Mouse (Mus musculus): ENCODE data around the gene Sbk3. TPM values are rescaled to one million over a fixed set of nuclear protein-coding genes. Genes with fewer than 3 reads are reported as not detected.
A peak's percentile ranks its signal among the peaks of the same experiment; 100 is the strongest.

Gene Sbk3
- polyA plus RNA-seq, 1 experiment from 2014 or later, result 0.84 TPM

GRCm38 (mm10) chr7:4947855-4948254, 23.1 kb downstream of the Sbk3 start:
- H3K9me3 ChIP-seq (replicated peaks; ENCODE audit: control insufficient read depth, low read length), result no peaks in the 10 kb centered on the region
- no peaks in the 10 kb centered on the region for H3K27me3 ChIP-seq (ENCODE audit: control insufficient read depth, insufficient read depth, low read length)
- H3K27ac ChIP-seq (ENCODE audit: low read length), result no peak overlapping the region
- H3K4me3 ChIP-seq (ENCODE audit: low read length), result no peak overlapping the region
- H3K4me2 ChIP-seq (ENCODE audit: low read depth, low read length), result no peak overlapping the region
- peaks cover 6% of the 10 kb centered on the region; the same call in 1 of the 2 replicates for H3K4me1 ChIP-seq (ENCODE audit: control insufficient read depth, insufficient read depth, low read length)
- WGBS, result 38% methylated on average over 2 of the region's 2 CpGs
- H3K9ac ChIP-seq (ENCODE audit: low read length), result no peak overlapping the region
- ATAC-seq (replicated peaks; ENCODE audit: extremely low read depth, insufficient read depth, low FRiP score), result no peak
- H3K36me3 ChIP-seq (ENCODE audit: control insufficient read depth, insufficient read depth), result no peaks in the 10 kb centered on the region

GRCm38 (mm10) chr7:4943223-4943815, 27.6 kb downstream of the Sbk3 start:
- H3K4me2 ChIP-seq (ENCODE audit: low read depth, low read length), result peak overlapping the region; percentile 75
- no peaks in the 10 kb centered on the region for H3K9me3 ChIP-seq (replicated peaks; ENCODE audit: control insufficient read depth, low read length)
- no peaks in the 10 kb centered on the region for H3K27me3 ChIP-seq (ENCODE audit: control insufficient read depth, insufficient read depth, low read length)
- no peak overlapping the region for H3K27ac ChIP-seq (ENCODE audit: low read length)
- H3K4me3 ChIP-seq (ENCODE audit: low read length), result peak overlapping the region; percentile 50
- H3K9ac ChIP-seq (ENCODE audit: low read length), result peak overlapping the region; percentile 65
- H3K4me1 ChIP-seq (ENCODE audit: control insufficient read depth, insufficient read depth, low read length), result 0 out of 2 replicates have a peak, but pooled peaks cover 2% of the 10 kb centered on the region
- WGBS, result 11% methylated on average over 15 of the region's 15 CpGs
- no peaks in the 10 kb centered on the region for H3K36me3 ChIP-seq (ENCODE audit: control insufficient read depth, insufficient read depth)
- ATAC-seq (replicated peaks; ENCODE audit: extremely low read depth, insufficient read depth, low FRiP score), result peak; percentile 87

GRCm38 (mm10) chr7:4942673-4943072, 28.3 kb downstream of the Sbk3 start:
- Histone ChIP-seq H3K36me3 (ENCODE audit: control insufficient read depth, insufficient read depth) (no peaks in the 10 kb centered on the region), H3K9me3 (replicated peaks; ENCODE audit: control insufficient read depth, low read length) (no peaks in the 10 kb centered on the region), H3K27me3 (ENCODE audit: control insufficient read depth, insufficient read depth, low read length) (no peaks in the 10 kb centered on the region), H3K4me3 (ENCODE audit: low read length) (no peak overlapping the region), H3K4me2 (ENCODE audit: low read depth, low read length) (no peak overlapping the region), H3K9ac (ENCODE audit: low read length) (no peak overlapping the region), H3K4me1 (ENCODE audit: control insufficient read depth, insufficient read depth, low read length) (0 out of 2 replicates have a peak, but pooled peaks cover 2% of the 10 kb centered on the region), H3K27ac (ENCODE audit: low read length) (no peak overlapping the region)
- ATAC-seq (replicated peaks; ENCODE audit: extremely low read depth, insufficient read depth, low FRiP score), result no peak
- WGBS, result 43% methylated on average over 5 of the region's 5 CpGs

GRCm38 (mm10) chr7:4940068-4940479, 30.9 kb downstream of the Sbk3 start:
- no peak overlapping the region for H3K4me2 ChIP-seq (ENCODE audit: low read depth, low read length)
- no peaks in the 10 kb centered on the region for H3K9me3 ChIP-seq (replicated peaks; ENCODE audit: control insufficient read depth, low read length)
- no peaks in the 10 kb centered on the region for H3K36me3 ChIP-seq (ENCODE audit: control insufficient read depth, insufficient read depth)
- 0 out of 2 replicates have a peak, but pooled peaks cover 2% of the 10 kb centered on the region for H3K4me1 ChIP-seq (ENCODE audit: control insufficient read depth, insufficient read depth, low read length)
- no peak overlapping the region for H3K9ac ChIP-seq (ENCODE audit: low read length)
- no peak for ATAC-seq (replicated peaks; ENCODE audit: extremely low read depth, insufficient read depth, low FRiP score)
- WGBS, result 13% methylated on average over 9 of the region's 9 CpGs
- H3K27ac ChIP-seq (ENCODE audit: low read length), result no peak overlapping the region
- no peaks in the 10 kb centered on the region for H3K27me3 ChIP-seq (ENCODE audit: control insufficient read depth, insufficient read depth, low read length)
- H3K4me3 ChIP-seq (ENCODE audit: low read length), result no peak overlapping the region

- ATAC-seq (replicated peaks; ENCODE audit: extremely low read depth, insufficient read depth, low FRiP score), result no peak
- no peaks in the 10 kb centered on the region for H3K36me3 ChIP-seq (ENCODE audit: control insufficient read depth, insufficient read depth)
- H3K4me2 ChIP-seq (ENCODE audit: low read depth, low read length), result no peak overlapping the region
- H3K27me3 ChIP-seq (ENCODE audit: control insufficient read depth, insufficient read depth, low read length), result no peaks in the 10 kb centered on the region
- WGBS, result 37% methylated on average over 2 of the region's 2 CpGs
- no peak overlapping the region for H3K27ac ChIP-seq (ENCODE audit: low read length)
- peaks cover 4% of the 10 kb centered on the region; the same call in 1 of the 2 replicates for H3K9me3 ChIP-seq (replicated peaks; ENCODE audit: control insufficient read depth, low read length)
- no peak overlapping the region for H3K4me3 ChIP-seq (ENCODE audit: low read length)
- H3K9ac ChIP-seq (ENCODE audit: low read length), result no peak overlapping the region
- H3K4me1 ChIP-seq (ENCODE audit: control insufficient read depth, insufficient read depth, low read length), result 0 out of 2 replicates have a peak, but pooled peaks cover 2% of the 10 kb centered on the region
Observed at GRCm38 (mm10) chr7:4938456-4938855, 32.5 kb downstream of the Sbk3 start.

GRCm38 (mm10) chr7:4937392-4937791, 33.6 kb downstream of the Sbk3 start:
- Histone ChIP-seq H3K9ac (ENCODE audit: low read length) (no peak overlapping the region), H3K4me2 (ENCODE audit: low read depth, low read length) (no peak overlapping the region), H3K27ac (ENCODE audit: low read length) (no peak overlapping the region), H3K4me1 (ENCODE audit: control insufficient read depth, insufficient read depth, low read length) (no peaks in the 10 kb centered on the region), H3K27me3 (ENCODE audit: control insufficient read depth, insufficient read depth, low read length) (no peaks in the 10 kb centered on the region), H3K36me3 (ENCODE audit: control insufficient read depth, insufficient read depth) (no peaks in the 10 kb centered on the region), H3K9me3 (replicated peaks; ENCODE audit: control insufficient read depth, low read length) (peaks cover 4% of the 10 kb centered on the region; the same call in 1 of the 2 replicates), H3K4me3 (ENCODE audit: low read length) (no peak overlapping the region)
- WGBS, result 70% methylated on average over 11 of the region's 11 CpGs
- no peak for ATAC-seq (replicated peaks; ENCODE audit: extremely low read depth, insufficient read depth, low FRiP score)

GRCm38 (mm10) chr7:4936832-4937231, 34.1 kb downstream of the Sbk3 start:
- Histone ChIP-seq H3K9me3 (replicated peaks; ENCODE audit: control insufficient read depth, low read length) (peaks cover 4% of the 10 kb centered on the region; the same call in 1 of the 2 replicates), H3K4me1 (ENCODE audit: control insufficient read depth, insufficient read depth, low read length) (no peaks in the 10 kb centered on the region), H3K27me3 (ENCODE audit: control insufficient read depth, insufficient read depth, low read length) (no peaks in the 10 kb centered on the region), H3K4me3 (ENCODE audit: low read length) (no peak overlapping the region), H3K9ac (ENCODE audit: low read length) (no peak overlapping the region), H3K36me3 (ENCODE audit: control insufficient read depth, insufficient read depth) (no peaks in the 10 kb centered on the region), H3K4me2 (ENCODE audit: low read depth, low read length) (no peak overlapping the region), H3K27ac (ENCODE audit: low read length) (no peak overlapping the region)
- WGBS, result 64% methylated on average over 10 of the region's 10 CpGs
- no peak for ATAC-seq (replicated peaks; ENCODE audit: extremely low read depth, insufficient read depth, low FRiP score)

- Histone ChIP-seq H3K9me3 (replicated peaks; ENCODE audit: control insufficient read depth, low read length) (peaks cover 4% of the 10 kb centered on the region; the same call in 1 of the 2 replicates), H3K4me1 (ENCODE audit: control insufficient read depth, insufficient read depth, low read length) (no peaks in the 10 kb centered on the region), H3K4me3 (ENCODE audit: low read length) (no peak overlapping the region), H3K27ac (ENCODE audit: low read length) (no peak overlapping the region), H3K27me3 (ENCODE audit: control insufficient read depth, insufficient read depth, low read length) (no peaks in the 10 kb centered on the region), H3K36me3 (ENCODE audit: control insufficient read depth, insufficient read depth) (no peaks in the 10 kb centered on the region), H3K4me2 (ENCODE audit: low read depth, low read length) (no peak overlapping the region), H3K9ac (ENCODE audit: low read length) (no peak overlapping the region)
- ATAC-seq (replicated peaks; ENCODE audit: extremely low read depth, insufficient read depth, low FRiP score), result no peak
- WGBS, result 68% methylated on average over 4 of the region's 4 CpGs
Observed at GRCm38 (mm10) chr7:4934160-4934914, 36.6 kb downstream of the Sbk3 start.

GRCm38 (mm10) chr7:4933103-4933502, 37.9 kb downstream of the Sbk3 start:
- WGBS, result 56% methylated on average over 12 of the region's 12 CpGs
- H3K36me3 ChIP-seq (ENCODE audit: control insufficient read depth, insufficient read depth), result no peaks in the 10 kb centered on the region
- H3K4me2 ChIP-seq (ENCODE audit: low read depth, low read length), result no peak overlapping the region
- no peak overlapping the region for H3K27ac ChIP-seq (ENCODE audit: low read length)
- no peak for ATAC-seq (replicated peaks; ENCODE audit: extremely low read depth, insufficient read depth, low FRiP score)
- no peaks in the 10 kb centered on the region for H3K4me1 ChIP-seq (ENCODE audit: control insufficient read depth, insufficient read depth, low read length)
- no peak overlapping the region for H3K4me3 ChIP-seq (ENCODE audit: low read length)
- H3K9me3 ChIP-seq (replicated peaks; ENCODE audit: control insufficient read depth, low read length), result peaks cover 4% of the 10 kb centered on the region; the same call in 1 of the 2 replicates
- H3K9ac ChIP-seq (ENCODE audit: low read length), result no peak overlapping the region
- no peaks in the 10 kb centered on the region for H3K27me3 ChIP-seq (ENCODE audit: control insufficient read depth, insufficient read depth, low read length)

All from heart, embryonic 16.5 days (tissue).